Comparison of ENCODE assay signal across 8 mouse cellular contexts in genomic region chr1:88277818-88278511, GRCm38 (mm10). TPM values are rescaled to one million over a fixed set of nuclear protein-coding genes. Genes with fewer than 3 reads are reported as not detected.
DNase-seq lines count a peak whose midpoint lies in the region; ATAC-seq lines count a peak whose summit lies in the region.
"Had no signal": no experiment of that assay in that cellular context is flagged by ENCODE, and none has a peak within 500 bp of the region (broad histone marks: within the 10 kb centered on the region; RNA-seq: fewer than 3 reads in every experiment).

No protein-coding gene starts in this region.

- H3K27me3 ChIP-seq in lung, embryonic 16.5 days (ENCODE audit: control insufficient read depth, insufficient read depth, low read depth, low read length) = no peaks in the 10 kb centered on the region
- no peaks in the 10 kb centered on the region for H3K27me3 ChIP-seq in embryonic facial prominence, embryonic 11.5 days (ENCODE audit: control insufficient read depth, insufficient read depth, low read length)
- no peaks in the 10 kb centered on the region for H3K27me3 ChIP-seq in heart, embryonic 13.5 days (replicated peaks)
- H3K27me3 ChIP-seq in liver, embryonic 13.5 days = no peaks in the 10 kb centered on the region
- no peaks in the 10 kb centered on the region for H3K27me3 ChIP-seq in stomach, embryonic 15.5 days (replicated peaks)

- peaks cover 18% of the 10 kb centered on the region for H3K4me1 ChIP-seq in lung, embryonic 16.5 days (replicated peaks; ENCODE audit: control insufficient read depth, insufficient read depth, low read length)
- H3K4me1 ChIP-seq in embryonic facial prominence, embryonic 11.5 days (ENCODE audit: control insufficient read depth, insufficient read depth, low read length) = peaks cover 9% of the 10 kb centered on the region
- H3K4me1 ChIP-seq in heart, embryonic 13.5 days = peaks cover 34% of the 10 kb centered on the region
- peaks cover 52% of the 10 kb centered on the region for H3K4me1 ChIP-seq in liver, embryonic 13.5 days (replicated peaks)
- H3K4me1 ChIP-seq in stomach, embryonic 15.5 days = peaks cover 13% of the 10 kb centered on the region

- H3K9me3 ChIP-seq in lung, embryonic 16.5 days (ENCODE audit: control insufficient read depth, low read length) = peaks cover 1% of the 10 kb centered on the region; the same call in 1 of the 2 replicates
- H3K9me3 ChIP-seq in embryonic facial prominence, embryonic 11.5 days (replicated peaks; ENCODE audit: control insufficient read depth, low read length) = peaks cover 2% of the 10 kb centered on the region
- H3K9me3 ChIP-seq in heart, embryonic 13.5 days = 0 out of 2 replicates have a peak, but pooled peaks cover 6% of the 10 kb centered on the region
- H3K9me3 ChIP-seq in liver, embryonic 13.5 days (replicated peaks) = no peaks in the 10 kb centered on the region
- no peaks in the 10 kb centered on the region for H3K9me3 ChIP-seq in stomach, embryonic 15.5 days

- H3K9ac ChIP-seq in lung, embryonic 16.5 days (ENCODE audit: low read length) = peak overlapping the region; percentile 85
- H3K9ac ChIP-seq in embryonic facial prominence, embryonic 11.5 days (replicated peaks; ENCODE audit: low read length) = peak overlapping the region; percentile 78
- peak overlapping the region; percentile 82 for H3K9ac ChIP-seq in heart, embryonic 13.5 days
- H3K9ac ChIP-seq in liver, embryonic 13.5 days = peak overlapping the region; percentile 77
- no peak overlapping the region for H3K9ac ChIP-seq in stomach, embryonic 15.5 days

- no peak for DNase-seq in lung, postnatal 14 days
- no peak for DNase-seq in embryonic facial prominence, embryonic 11.5 days (ENCODE audit: low spot score)
- DNase-seq in liver, embryonic 13.5 days = no peak
- no peak for DNase-seq in left cerebral cortex, postnatal 4 days

- WGBS in lung, embryonic 16.5 days = 64% methylated on average over 18 of the region's 18 CpGs
- 66% methylated on average over 18 of the region's 18 CpGs for WGBS in embryonic facial prominence, embryonic 11.5 days
- WGBS in heart, embryonic 13.5 days = 65% methylated on average over 18 of the region's 18 CpGs
- WGBS in liver, embryonic 13.5 days (ENCODE audit: insufficient replicate concordance) = 59% methylated on average over 18 of the region's 18 CpGs
- WGBS in stomach, embryonic 15.5 days = 65% methylated on average over 18 of the region's 18 CpGs

- H3K4me2 ChIP-seq in lung, embryonic 16.5 days (ENCODE audit: low read depth, low read length) = peak overlapping the region; percentile 63
- peak overlapping the region; percentile 65 for H3K4me2 ChIP-seq in embryonic facial prominence, embryonic 11.5 days (ENCODE audit: low read depth, low read length)
- peak overlapping the region; percentile 65 for H3K4me2 ChIP-seq in heart, embryonic 13.5 days
- H3K4me2 ChIP-seq in liver, embryonic 13.5 days = peak overlapping the region; percentile 60
- peak overlapping the region; percentile 58 for H3K4me2 ChIP-seq in stomach, embryonic 15.5 days

- intact Hi-C loops in left cerebral cortex, postnatal 4 days (cut with DNase I) = no loop called here

- peaks cover 19% of the 10 kb centered on the region for H3K36me3 ChIP-seq in lung, embryonic 16.5 days (ENCODE audit: control insufficient read depth, insufficient read depth, low read length)
- H3K36me3 ChIP-seq in embryonic facial prominence, embryonic 11.5 days (replicated peaks; ENCODE audit: control insufficient read depth, insufficient read depth, low read depth, low read length) = peaks cover 12% of the 10 kb centered on the region
- peaks cover 30% of the 10 kb centered on the region for H3K36me3 ChIP-seq in heart, embryonic 13.5 days
- H3K36me3 ChIP-seq in liver, embryonic 13.5 days = peaks cover 31% of the 10 kb centered on the region
- peaks cover 19% of the 10 kb centered on the region for H3K36me3 ChIP-seq in stomach, embryonic 15.5 days

- 0 out of 2 replicates have a peak, but pooled peaks have one; percentile 0 for ATAC-seq in lung, embryonic 16.5 days (ENCODE audit: low read depth)
- ATAC-seq in embryonic facial prominence, embryonic 11.5 days (replicated peaks; ENCODE audit: insufficient number of reproducible peaks, low FRiP score, low TSS enrichment, low read depth) = 0 out of 2 replicates have a peak, but pooled peaks have one; percentile 1
- no peak for ATAC-seq in heart, embryonic 13.5 days (ENCODE audit: extremely low read depth, insufficient number of reproducible peaks, low FRiP score, low TSS enrichment)
- no peak for ATAC-seq in liver, embryonic 13.5 days (ENCODE audit: low read depth)
- ATAC-seq in stomach, embryonic 15.5 days (ENCODE audit: insufficient read depth, low FRiP score, low read depth) = no peak

- peak overlapping the region; percentile 3; the same call in 1 of the 2 replicates for H3K27ac ChIP-seq in lung, embryonic 16.5 days (ENCODE audit: low read length)
- no peak overlapping the region for H3K27ac ChIP-seq in embryonic facial prominence, embryonic 11.5 days (replicated peaks; ENCODE audit: low read depth, low read length)
- peak overlapping the region; percentile 84; the same call in 1 of the 2 replicates for H3K27ac ChIP-seq in heart, embryonic 13.5 days (replicated peaks)
- peak overlapping the region; percentile 83 for H3K27ac ChIP-seq in liver, embryonic 13.5 days
- H3K27ac ChIP-seq in stomach, embryonic 15.5 days = no peak overlapping the region

- H3K4me3 ChIP-seq in lung, embryonic 16.5 days (ENCODE audit: low read length) = peak overlapping the region; percentile 57
- peak overlapping the region; percentile 62 for H3K4me3 ChIP-seq in embryonic facial prominence, embryonic 11.5 days (ENCODE audit: low read depth, low read length)
- H3K4me3 ChIP-seq in heart, embryonic 13.5 days = peak overlapping the region; percentile 55
- H3K4me3 ChIP-seq in liver, embryonic 13.5 days (replicated peaks) = peak overlapping the region; percentile 61
- H3K4me3 ChIP-seq in stomach, embryonic 15.5 days (replicated peaks) = peak overlapping the region; percentile 51

RNA-seq across cellular contexts. Expression of gene Trpm8, which starts 0.5 kb away (rescaled TPM):
- polyA plus RNA-seq in lung, embryonic 16.5 days (2015; fragmentation: Nextera tagmentation; extraction: Ambion mirVana) = 0.04 TPM in 1 of 2 replicates, not detected in the other
- polyA plus RNA-seq in embryonic facial prominence, embryonic 11.5 days (2014; fragmentation: Nextera tagmentation; extraction: Ambion mirVana) = not detected in 2 replicates
- polyA plus RNA-seq in heart, embryonic 13.5 days (2015; fragmentation: Nextera tagmentation; extraction: Ambion mirVana) = 0.03 and 0.04 TPM in 2 replicates
- not detected in 2 replicates for polyA plus RNA-seq in liver, embryonic 13.5 days (2015; fragmentation: Nextera tagmentation; extraction: Ambion mirVana)
- not detected in 2 replicates for polyA plus RNA-seq in stomach, embryonic 15.5 days (2015; fragmentation: Nextera tagmentation; extraction: Ambion mirVana)
- 1 to 10 TPM in 1 of 2 experiments, under 1 TPM in 1; 0.82 to 1.2 TPM for total RNA-seq in left cerebral cortex, postnatal 4 days (2021)
- total RNA-seq: common myeloid progenitor, adult 5-6 weeks had no signal

RNA-seq across cellular contexts. Expression of gene Hjurp, which starts 0.5 kb away (rescaled TPM):
- 184 and 186 TPM in 2 replicates for polyA plus RNA-seq in lung, embryonic 16.5 days (2015; fragmentation: Nextera tagmentation; extraction: Ambion mirVana)
- polyA plus RNA-seq in embryonic facial prominence, embryonic 11.5 days (2014; fragmentation: Nextera tagmentation; extraction: Ambion mirVana) = 139 and 152 TPM in 2 replicates
- 102 and 106 TPM in 2 replicates for polyA plus RNA-seq in heart, embryonic 13.5 days (2015; fragmentation: Nextera tagmentation; extraction: Ambion mirVana)
- polyA plus RNA-seq in liver, embryonic 13.5 days (2015; fragmentation: Nextera tagmentation; extraction: Ambion mirVana) = 61.0 and 69.7 TPM in 2 replicates
- 162 and 176 TPM in 2 replicates for polyA plus RNA-seq in stomach, embryonic 15.5 days (2015; fragmentation: Nextera tagmentation; extraction: Ambion mirVana)
- 10 to 100 TPM; 75.3 to 78.8 TPM for total RNA-seq in left cerebral cortex, postnatal 4 days (2021)

RNA-seq across cellular contexts. Expression of gene Mroh2a, which starts 51.2 kb away (rescaled TPM):
- polyA plus RNA-seq in lung, embryonic 16.5 days (2015; fragmentation: Nextera tagmentation; extraction: Ambion mirVana) = 1.0 and 1.7 TPM in 2 replicates
- 1.00 and 1.7 TPM in 2 replicates for polyA plus RNA-seq in embryonic facial prominence, embryonic 11.5 days (2014; fragmentation: Nextera tagmentation; extraction: Ambion mirVana)
- polyA plus RNA-seq in heart, embryonic 13.5 days (2015; fragmentation: Nextera tagmentation; extraction: Ambion mirVana) = 0.33 and 0.50 TPM in 2 replicates
- polyA plus RNA-seq in liver, embryonic 13.5 days (2015; fragmentation: Nextera tagmentation; extraction: Ambion mirVana) = 0.41 TPM in 2 replicates
- 0.94 and 1.2 TPM in 2 replicates for polyA plus RNA-seq in stomach, embryonic 15.5 days (2015; fragmentation: Nextera tagmentation; extraction: Ambion mirVana)
- total RNA-seq in left cerebral cortex, postnatal 4 days (2021) = under 1 TPM; 0.04 to 0.20 TPM

Comparison
In these comparisons a context has a peak if more than half of its experiments do, and no peak if none do; other contexts are left out.
1. ATAC-seq: peak in lung, embryonic 16.5 days (single experiment) and embryonic facial prominence, embryonic 11.5 days (single experiment); none in heart, embryonic 13.5 days (single experiment), liver, embryonic 13.5 days (single experiment) and stomach, embryonic 15.5 days (single experiment).
2. H3K27ac ChIP-seq: peak in lung, embryonic 16.5 days (single experiment), heart, embryonic 13.5 days (single experiment) and liver, embryonic 13.5 days (single experiment); none in embryonic facial prominence, embryonic 11.5 days (single experiment) and stomach, embryonic 15.5 days (single experiment).
3. Peak in every context shown above with its lines, with median percentiles within 50 percentile points of each other: H3K4me2 ChIP-seq and H3K4me3 ChIP-seq.